Mouse (Mus musculus) cerebellum, adult 2 months (tissue): ENCODE data around the gene Sh2d1b2.

Source experiments
- CTCF ChIP-seq: fragments of 200-500 bp; IDR thresholded peaks from 2 replicates; pipeline ENCODE4 v1.5.1; 2011; ENCODE audit warnings: low read depth, mild to moderate bottlenecking, control low read depth, low read length, moderate library complexity, borderline replicate concordance; ENCODE audit not compliant: insufficient read depth
- POLR2A ChIP-seq: fragments of 200-500 bp; IDR thresholded peaks from 2 replicates; pipeline ENCODE4 v1.6.1; 2011; ENCODE audit warnings: low read length, control low read depth, borderline replicate concordance; ENCODE audit not compliant: insufficient read depth

GRCm38 (mm10) chr1:170188601-170189000 is 43.9 kb upstream of the Sh2d1b2 start:
- no peak for TF ChIP-seq CTCF
- no peak for TF ChIP-seq POLR2A
